Mouse (Mus musculus): ENCODE measurements around the gene Ctss. TPM values are rescaled to one million over a fixed set of nuclear protein-coding genes. Genes with fewer than 3 reads are reported as not detected.

The Ctss gene
- total and polyA plus RNA-seq, 2 experiments from 2014 or later, result 19.2 to 19.6 TPM

GRCm38 (mm10) chr3:95498229-95498628 is 28.4 kb upstream of the Ctss start:
- TF ChIP-seq CTCF (IDR thresholded peaks at IDR 0.05), result no peak
- no peak for DNase-seq (ENCODE audit: low spot score)
- Histone ChIP-seq H3K4me1 (ENCODE audit: insufficient read depth, low read length) (no peaks in the 10 kb centered on the region), H3K36me3 (ENCODE audit: insufficient read depth, low read length) (peaks cover 23% of the 10 kb centered on the region), H3K27ac (ENCODE audit: low read depth, low read length) (no peak overlapping the region), H3K4me2 (ENCODE audit: low read depth, low read length, poor library complexity, severe bottlenecking) (no peak overlapping the region), H3K9ac (replicated peaks; ENCODE audit: low read length, poor library complexity, severe bottlenecking) (no peak overlapping the region), H3K4me3 (ENCODE audit: low read depth, low read length) (no peak overlapping the region), H3K27me3 (ENCODE audit: insufficient read depth, low read length) (no peaks in the 10 kb centered on the region), H3K9me3 (ENCODE audit: low read length) (no peaks in the 10 kb centered on the region)
- ATAC-seq (ENCODE audit: low FRiP score), result no peak
- 94% methylated on average over 2 of the region's 2 CpGs for WGBS

GRCm38 (mm10) chr3:95499024-95499423 is 27.6 kb upstream of the Ctss start, which contains the start of gene Ctsk:
TSS of gene Ctsk (plus strand) at chr3:95499256.
- Histone ChIP-seq H3K9ac (replicated peaks; ENCODE audit: low read length, poor library complexity, severe bottlenecking) (no peak within 1 kb of the TSS), H3K9me3 (ENCODE audit: low read length) (no peaks in the 10 kb centered on the region), H3K36me3 (ENCODE audit: insufficient read depth, low read length) (peaks cover 16% of the 10 kb centered on the region), H3K4me1 (ENCODE audit: insufficient read depth, low read length) (no peaks in the 10 kb centered on the region), H3K4me3 (ENCODE audit: low read depth, low read length) (no peak within 1 kb of the TSS), H3K27me3 (ENCODE audit: insufficient read depth, low read length) (no peaks in the 10 kb centered on the region), H3K4me2 (ENCODE audit: low read depth, low read length, poor library complexity, severe bottlenecking) (no peak within 1 kb of the TSS), H3K27ac (ENCODE audit: low read depth, low read length) (no peak within 1 kb of the TSS)
- ATAC-seq (ENCODE audit: low FRiP score), result no peak
- 88% methylated on average over 7 of the region's 7 CpGs for WGBS
- no peak for TF ChIP-seq CTCF (IDR thresholded peaks at IDR 0.05)
- no peak for DNase-seq (ENCODE audit: low spot score)

- WGBS, result 76% methylated on average over 10 of the region's 10 CpGs
- peaks cover 10% of the 10 kb centered on the region for H3K36me3 ChIP-seq (ENCODE audit: insufficient read depth, low read length)
- no peaks in the 10 kb centered on the region for H3K9me3 ChIP-seq (ENCODE audit: low read length)
- no peaks in the 10 kb centered on the region for H3K27me3 ChIP-seq (ENCODE audit: insufficient read depth, low read length)
- H3K9ac ChIP-seq (replicated peaks; ENCODE audit: low read length, poor library complexity, severe bottlenecking), result no peak overlapping the region
- H3K4me2 ChIP-seq (ENCODE audit: low read depth, low read length, poor library complexity, severe bottlenecking), result no peak overlapping the region
- no peaks in the 10 kb centered on the region for H3K4me1 ChIP-seq (ENCODE audit: insufficient read depth, low read length)
- H3K4me3 ChIP-seq (ENCODE audit: low read depth, low read length), result no peak overlapping the region
- H3K27ac ChIP-seq (ENCODE audit: low read depth, low read length), result no peak overlapping the region
- DNase-seq (ENCODE audit: low spot score) (no peak), ATAC-seq (ENCODE audit: low FRiP score) (no peak)
- TF ChIP-seq CTCF (IDR thresholded peaks at IDR 0.05), result no peak
Measured at GRCm38 (mm10) chr3:95499496-95500140, 27.0 kb upstream of the Ctss start.

- TF ChIP-seq CTCF (IDR thresholded peaks at IDR 0.05), result no peak
- Histone ChIP-seq H3K4me1 (ENCODE audit: insufficient read depth, low read length) (no peaks in the 10 kb centered on the region), H3K4me3 (ENCODE audit: low read depth, low read length) (no peak overlapping the region), H3K27me3 (ENCODE audit: insufficient read depth, low read length) (no peaks in the 10 kb centered on the region), H3K9ac (replicated peaks; ENCODE audit: low read length, poor library complexity, severe bottlenecking) (no peak overlapping the region), H3K9me3 (ENCODE audit: low read length) (no peaks in the 10 kb centered on the region), H3K4me2 (ENCODE audit: low read depth, low read length, poor library complexity, severe bottlenecking) (no peak overlapping the region), H3K27ac (ENCODE audit: low read depth, low read length) (no peak overlapping the region), H3K36me3 (ENCODE audit: insufficient read depth, low read length) (no peaks in the 10 kb centered on the region)
- ATAC-seq (ENCODE audit: low FRiP score), result no peak
- 54% methylated on average over 2 of the region's 2 CpGs for WGBS
- DNase-seq (ENCODE audit: low spot score), result no peak
Measured at GRCm38 (mm10) chr3:95502312-95502711, 24.3 kb upstream of the Ctss start.

GRCm38 (mm10) chr3:95509348-95509747 is 17.2 kb upstream of the Ctss start:
- no peaks in the 10 kb centered on the region for H3K27me3 ChIP-seq (ENCODE audit: insufficient read depth, low read length)
- DNase-seq (ENCODE audit: low spot score) (peak; percentile 33), ATAC-seq (ENCODE audit: low FRiP score) (no peak)
- TF ChIP-seq CTCF (IDR thresholded peaks at IDR 0.05), result no peak
- H3K4me1 ChIP-seq (ENCODE audit: insufficient read depth, low read length), result no peaks in the 10 kb centered on the region
- no peak overlapping the region for H3K9ac ChIP-seq (replicated peaks; ENCODE audit: low read length, poor library complexity, severe bottlenecking)
- WGBS, result 76% methylated on average over 6 of the region's 6 CpGs
- no peaks in the 10 kb centered on the region for H3K9me3 ChIP-seq (ENCODE audit: low read length)
- H3K4me3 ChIP-seq (ENCODE audit: low read depth, low read length), result no peak overlapping the region
- H3K4me2 ChIP-seq (ENCODE audit: low read depth, low read length, poor library complexity, severe bottlenecking), result no peak overlapping the region
- H3K27ac ChIP-seq (ENCODE audit: low read depth, low read length), result no peak overlapping the region
- H3K36me3 ChIP-seq (ENCODE audit: insufficient read depth, low read length), result peaks cover 6% of the 10 kb centered on the region; the same call in 1 of the 2 replicates

GRCm38 (mm10) chr3:95511611-95512180 is 14.9 kb upstream of the Ctss start:
- WGBS, result 72% methylated on average over 9 of the region's 9 CpGs
- Histone ChIP-seq H3K4me1 (ENCODE audit: insufficient read depth, low read length) (no peaks in the 10 kb centered on the region), H3K9me3 (ENCODE audit: low read length) (no peaks in the 10 kb centered on the region), H3K4me3 (ENCODE audit: low read depth, low read length) (no peak overlapping the region), H3K9ac (replicated peaks; ENCODE audit: low read length, poor library complexity, severe bottlenecking) (no peak overlapping the region), H3K27ac (ENCODE audit: low read depth, low read length) (no peak overlapping the region), H3K36me3 (ENCODE audit: insufficient read depth, low read length) (peaks cover 6% of the 10 kb centered on the region; the same call in 1 of the 2 replicates), H3K4me2 (ENCODE audit: low read depth, low read length, poor library complexity, severe bottlenecking) (no peak overlapping the region), H3K27me3 (ENCODE audit: insufficient read depth, low read length) (no peaks in the 10 kb centered on the region)
- no peak for DNase-seq (ENCODE audit: low spot score)
- no peak for ATAC-seq (ENCODE audit: low FRiP score)
- no peak for TF ChIP-seq CTCF (IDR thresholded peaks at IDR 0.05)

Measured in midbrain, postnatal 0 days (tissue).